Mouse (Mus musculus): ENCODE results near the gene Ralgapa2.

Gene Ralgapa2

GRCm38 (mm10) chr2:146221076-146221928 is 290.8 kb downstream of the Ralgapa2 start, which contains the start of gene Insm1:
TSS of gene Insm1 (plus strand) at chr2:146221921.
- DNase-seq (ENCODE audit: low spot score) = no peak

GRCm38 (mm10) chr2:146220591-146221075 is 291.5 kb downstream of the Ralgapa2 start:
- DNase-seq (ENCODE audit: low spot score) = no peak

GRCm38 (mm10) chr2:146219791-146220190 is 292.4 kb downstream of the Ralgapa2 start:
- no peak for DNase-seq (ENCODE audit: low spot score)

- DNase-seq (ENCODE audit: low spot score) = no peak
Measured at GRCm38 (mm10) chr2:146218881-146219535, 293.1 kb downstream of the Ralgapa2 start.

GRCm38 (mm10) chr2:146218161-146218691 is 293.9 kb downstream of the Ralgapa2 start:
- DNase-seq (ENCODE audit: low spot score) = no peak

- DNase-seq (ENCODE audit: low spot score) = no peak
Measured at GRCm38 (mm10) chr2:146217227-146217980, 294.7 kb downstream of the Ralgapa2 start.

- DNase-seq (ENCODE audit: low spot score) = no peak
Measured at GRCm38 (mm10) chr2:146216111-146217064, 295.8 kb downstream of the Ralgapa2 start.

GRCm38 (mm10) chr2:146214715-146215114 is 297.4 kb downstream of the Ralgapa2 start:
- no peak for DNase-seq (ENCODE audit: low spot score)

GRCm38 (mm10) chr2:146210968-146211367 is 301.2 kb downstream of the Ralgapa2 start:
- no peak for DNase-seq (ENCODE audit: low spot score)

GRCm38 (mm10) chr2:146197947-146198346 is 314.2 kb downstream of the Ralgapa2 start:
- no peak for DNase-seq (ENCODE audit: low spot score)

GRCm38 (mm10) chr2:146196126-146196525 is 316.0 kb downstream of the Ralgapa2 start:
- no peak for DNase-seq (ENCODE audit: low spot score)

All from urinary bladder, postnatal 10 days (tissue).